Comparison of ENCODE assay signal across 11 mouse cellular contexts in genomic region chr12:82935121-82935762, GRCm38 (mm10).
A peak's percentile ranks its signal among the peaks of the same experiment; 100 is the strongest.
DNase-seq lines count a peak whose midpoint lies in the region; ATAC-seq and TF ChIP-seq lines count a peak whose summit lies in the region.
"Had no signal": no experiment of that assay in that cellular context is flagged by ENCODE, and none has a peak within 500 bp of the region (broad histone marks: within the 10 kb centered on the region; RNA-seq: fewer than 3 reads in every experiment).

No protein-coding gene starts in this region.

- peak in 1 of 2 experiments; percentile 47 for DNase-seq in heart, adult 2 months
- DNase-seq in heart, postnatal 4 days, result peak; percentile 50
- no peak for DNase-seq in left cerebral cortex, postnatal 14 days (ENCODE audit: low spot score in 2 of 2)
- DNase-seq in left cerebral cortex, postnatal 10 days (ENCODE audit: extremely low spot score in 1 of 2, low spot score in 2 of 2), result no peak
- DNase-seq: gastrocnemius, postnatal 25 days had no signal

- no peaks in the 10 kb centered on the region for H3K27me3 ChIP-seq in kidney, embryonic 14.5 days (ENCODE audit: control insufficient read depth, insufficient read depth, low read length)
- no peaks in the 10 kb centered on the region for H3K27me3 ChIP-seq in kidney, embryonic 15.5 days
- H3K27me3 ChIP-seq in heart, adult 2 months (ENCODE audit: control insufficient read depth, insufficient read depth, low read length), result no peaks in the 10 kb centered on the region
- H3K27me3 ChIP-seq in lung, embryonic 16.5 days (ENCODE audit: control insufficient read depth, insufficient read depth, low read depth, low read length), result no peaks in the 10 kb centered on the region
- H3K27me3 ChIP-seq: CH12.LX had no signal

- H3K36me3 ChIP-seq in kidney, embryonic 14.5 days (ENCODE audit: control insufficient read depth, insufficient read depth, low read length), result no peaks in the 10 kb centered on the region
- H3K36me3 ChIP-seq in kidney, embryonic 15.5 days, result no peaks in the 10 kb centered on the region
- H3K36me3 ChIP-seq in heart, adult 2 months (ENCODE audit: control insufficient read depth, insufficient read depth, low read length), result peaks cover 12% of the 10 kb centered on the region
- H3K36me3 ChIP-seq in lung, embryonic 16.5 days (ENCODE audit: control insufficient read depth, insufficient read depth, low read length), result no peaks in the 10 kb centered on the region
- H3K36me3 ChIP-seq: limb, embryonic 15.5 days had no signal

- TF ChIP-seq POLR2A in heart, adult 2 months (IDR thresholded peaks at IDR 0.05; ENCODE audit: insufficient read depth, low read depth, low read length), result no peak

- H3K9me3 ChIP-seq in kidney, embryonic 14.5 days (ENCODE audit: control insufficient read depth, low read length), result no peaks in the 10 kb centered on the region
- H3K9me3 ChIP-seq in kidney, embryonic 15.5 days (replicated peaks), result no peaks in the 10 kb centered on the region
- no peaks in the 10 kb centered on the region for H3K9me3 ChIP-seq in lung, embryonic 16.5 days (ENCODE audit: control insufficient read depth, low read length)
- H3K9me3 ChIP-seq: limb, embryonic 15.5 days had no signal

- no peak overlapping the region for H3K9ac ChIP-seq in kidney, embryonic 14.5 days (ENCODE audit: low read depth, low read length)
- H3K9ac ChIP-seq in kidney, embryonic 15.5 days, result no peak overlapping the region
- H3K9ac ChIP-seq in heart, adult 2 months (ENCODE audit: low read depth, low read length), result no peak overlapping the region
- no peak overlapping the region for H3K9ac ChIP-seq in lung, embryonic 16.5 days (ENCODE audit: low read length)
- H3K9ac ChIP-seq: limb, embryonic 15.5 days had no signal

- ATAC-seq in kidney, embryonic 14.5 days (ENCODE audit: low FRiP score, low TSS enrichment), result 0 out of 2 replicates have a peak, but pooled peaks have one; percentile 39
- ATAC-seq in kidney, embryonic 15.5 days (replicated peaks; ENCODE audit: low FRiP score), result no peak
- ATAC-seq in lung, embryonic 16.5 days (ENCODE audit: low read depth), result peak; percentile 35
- no peak for ATAC-seq in frontal cortex, adult (ENCODE audit: low TSS enrichment)

- no peak overlapping the region for H3K27ac ChIP-seq in kidney, embryonic 14.5 days (ENCODE audit: low read depth, low read length)
- no peak overlapping the region for H3K27ac ChIP-seq in kidney, embryonic 15.5 days
- H3K27ac ChIP-seq in heart, adult 2 months, result peak overlapping the region; percentile 44
- no peak overlapping the region for H3K27ac ChIP-seq in lung, embryonic 16.5 days (ENCODE audit: low read length)
- H3K27ac ChIP-seq: limb, embryonic 15.5 days had no signal

- no peaks in the 10 kb centered on the region for H3K4me1 ChIP-seq in kidney, embryonic 14.5 days (ENCODE audit: control insufficient read depth, insufficient read depth, low read length)
- no peaks in the 10 kb centered on the region for H3K4me1 ChIP-seq in kidney, embryonic 15.5 days
- peaks cover 8% of the 10 kb centered on the region for H3K4me1 ChIP-seq in heart, adult 2 months (ENCODE audit: control insufficient read depth, insufficient read depth, low read length)
- peaks cover 6% of the 10 kb centered on the region; the same call in 1 of the 2 replicates for H3K4me1 ChIP-seq in lung, embryonic 16.5 days (replicated peaks; ENCODE audit: control insufficient read depth, insufficient read depth, low read length)

- H3K4me2 ChIP-seq in kidney, embryonic 14.5 days (replicated peaks; ENCODE audit: low read depth, low read length), result no peak overlapping the region
- H3K4me2 ChIP-seq in kidney, embryonic 15.5 days, result no peak overlapping the region
- H3K4me2 ChIP-seq in lung, embryonic 16.5 days (ENCODE audit: low read depth, low read length), result no peak overlapping the region
- H3K4me2 ChIP-seq: limb, embryonic 15.5 days had no signal

- intact Hi-C loops in heart, adult 2 months (cut with DNase I), result no loop called here
- intact Hi-C loops in left cerebral cortex, postnatal 14 days (cut with DNase I), result no loop called here
- intact Hi-C loops in left cerebral cortex, postnatal 10 days (cut with DNase I), result no loop called here

- WGBS in kidney, embryonic 14.5 days, result 60% methylated on average over 6 of the region's 6 CpGs
- WGBS in kidney, embryonic 15.5 days, result 58% methylated on average over 6 of the region's 6 CpGs
- WGBS in heart, adult 2 months, result 46% methylated on average over 6 of the region's 6 CpGs
- 34% methylated on average over 6 of the region's 6 CpGs for WGBS in lung, embryonic 16.5 days

- no peak for TF ChIP-seq CTCF in heart, adult 2 months (IDR thresholded peaks at IDR 0.05)

- no peaks in the 10 kb centered on the region for H3K79me2 ChIP-seq in heart, adult 2 months (replicated peaks; ENCODE audit: control insufficient read depth, insufficient read depth, low read length)

- H3K4me3 ChIP-seq in kidney, embryonic 14.5 days (ENCODE audit: low read length), result no peak overlapping the region
- no peak overlapping the region for H3K4me3 ChIP-seq in kidney, embryonic 15.5 days (replicated peaks)
- H3K4me3 ChIP-seq in heart, adult 2 months, result no peak overlapping the region
- H3K4me3 ChIP-seq in lung, embryonic 16.5 days (ENCODE audit: low read length), result no peak overlapping the region
- H3K4me3 ChIP-seq: limb, embryonic 15.5 days had no signal

- peak; percentile 80 for TF ChIP-seq EP300 in heart, adult 2 months (IDR thresholded peaks at IDR 0.05; ENCODE audit: insufficient read depth, low read depth, low read length)

Comparison
In these comparisons a context has a peak if more than half of its experiments do, and no peak if none do; other contexts are left out.
1. ATAC-seq: peak in kidney, embryonic 14.5 days (single experiment) and lung, embryonic 16.5 days (single experiment); none in kidney, embryonic 15.5 days (single experiment) and frontal cortex, adult (single experiment).